Mouse (Mus musculus): ENCODE results near the gene Ccdc50. TPM values are rescaled to one million over a fixed set of nuclear protein-coding genes. Genes with fewer than 3 reads are reported as not detected.
A peak's percentile ranks its signal among the peaks of the same experiment; 100 is the strongest.

Ccdc50 gene
- polyA plus RNA-seq, 1 experiment from 2014 or later = 62.2 TPM

- Histone ChIP-seq H3K4me1 (replicated peaks; ENCODE audit: control insufficient read depth, insufficient read depth, low read length) (peaks cover 19% of the 10 kb centered on the region; the same call in 1 of the 2 replicates), H3K9me3 (ENCODE audit: control insufficient read depth, low read length) (no peaks in the 10 kb centered on the region), H3K27ac (ENCODE audit: low read depth) (peak overlapping the region; percentile 94), H3K9ac (ENCODE audit: low read length) (peak overlapping the region; percentile 99), H3K4me2 (ENCODE audit: low read length) (peak overlapping the region; percentile 71), H3K4me3 (ENCODE audit: low read depth, low read length) (peak overlapping the region; percentile 89), H3K27me3 (replicated peaks; ENCODE audit: control insufficient read depth, insufficient read depth, low read length) (no peaks in the 10 kb centered on the region), H3K36me3 (ENCODE audit: control insufficient read depth, insufficient read depth, low read length) (no peaks in the 10 kb centered on the region)
- peak; percentile 66 for DNase-seq (ENCODE audit: low spot score)
- WGBS = 26% methylated on average over 7 of the region's 7 CpGs
- peak; percentile 17; the same call in 1 of the 2 replicates for ATAC-seq (replicated peaks; ENCODE audit: low FRiP score, low TSS enrichment, low read depth)
Measured at GRCm38 (mm10) chr16:27389534-27390282, 1.0 kb downstream of the Ccdc50 start.

GRCm38 (mm10) chr16:27390306-27390705, 1.6 kb downstream of the Ccdc50 start:
- WGBS = 79% methylated on average over 4 of the region's 4 CpGs
- no peak for DNase-seq (ENCODE audit: low spot score)
- no peaks in the 10 kb centered on the region for H3K9me3 ChIP-seq (ENCODE audit: control insufficient read depth, low read length)

GRCm38 (mm10) chr16:27391845-27392244, 3.2 kb downstream of the Ccdc50 start:
- H3K4me1 ChIP-seq (replicated peaks; ENCODE audit: control insufficient read depth, insufficient read depth, low read length) = peaks cover 19% of the 10 kb centered on the region; the same call in 1 of the 2 replicates
- ATAC-seq (replicated peaks; ENCODE audit: low FRiP score, low TSS enrichment, low read depth) = no peak
- H3K9ac ChIP-seq (ENCODE audit: low read length) = no peak overlapping the region
- no peaks in the 10 kb centered on the region for H3K27me3 ChIP-seq (replicated peaks; ENCODE audit: control insufficient read depth, insufficient read depth, low read length)
- no peak overlapping the region for H3K4me3 ChIP-seq (ENCODE audit: low read depth, low read length)
- no peaks in the 10 kb centered on the region for H3K36me3 ChIP-seq (ENCODE audit: control insufficient read depth, insufficient read depth, low read length)
- no peak overlapping the region for H3K27ac ChIP-seq (ENCODE audit: low read depth)
- no peak for DNase-seq (ENCODE audit: low spot score)
- WGBS = 75% methylated on average over 2 of the region's 2 CpGs
- H3K4me2 ChIP-seq (ENCODE audit: low read length) = no peak overlapping the region
- no peaks in the 10 kb centered on the region for H3K9me3 ChIP-seq (ENCODE audit: control insufficient read depth, low read length)

More at GRCm38 (mm10) chr16:27390306-27390705, 1.6 kb downstream of the Ccdc50 start:
- no peaks in the 10 kb centered on the region for H3K36me3 ChIP-seq (ENCODE audit: control insufficient read depth, insufficient read depth, low read length)
- H3K9ac ChIP-seq (ENCODE audit: low read length) = no peak overlapping the region
- ATAC-seq (replicated peaks; ENCODE audit: low FRiP score, low TSS enrichment, low read depth) = no peak
- peaks cover 19% of the 10 kb centered on the region; the same call in 1 of the 2 replicates for H3K4me1 ChIP-seq (replicated peaks; ENCODE audit: control insufficient read depth, insufficient read depth, low read length)
- H3K4me3 ChIP-seq (ENCODE audit: low read depth, low read length) = peak overlapping the region; percentile 89
- no peak overlapping the region for H3K27ac ChIP-seq (ENCODE audit: low read depth)
- H3K27me3 ChIP-seq (replicated peaks; ENCODE audit: control insufficient read depth, insufficient read depth, low read length) = no peaks in the 10 kb centered on the region
- peak overlapping the region; percentile 71 for H3K4me2 ChIP-seq (ENCODE audit: low read length)

GRCm38 (mm10) chr16:27395251-27396037, 6.8 kb downstream of the Ccdc50 start:
- no peaks in the 10 kb centered on the region for H3K36me3 ChIP-seq (ENCODE audit: control insufficient read depth, insufficient read depth, low read length)
- H3K4me2 ChIP-seq (ENCODE audit: low read length) = no peak overlapping the region
- H3K4me3 ChIP-seq (ENCODE audit: low read depth, low read length) = no peak overlapping the region
- H3K9me3 ChIP-seq (ENCODE audit: control insufficient read depth, low read length) = no peaks in the 10 kb centered on the region
- 84% methylated on average over 4 of the region's 4 CpGs for WGBS
- H3K4me1 ChIP-seq (replicated peaks; ENCODE audit: control insufficient read depth, insufficient read depth, low read length) = peaks cover 7% of the 10 kb centered on the region; the same call in 1 of the 2 replicates
- no peak for DNase-seq (ENCODE audit: low spot score)
- no peaks in the 10 kb centered on the region for H3K27me3 ChIP-seq (replicated peaks; ENCODE audit: control insufficient read depth, insufficient read depth, low read length)
- no peak overlapping the region for H3K27ac ChIP-seq (ENCODE audit: low read depth)
- no peak overlapping the region for H3K9ac ChIP-seq (ENCODE audit: low read length)
- ATAC-seq (replicated peaks; ENCODE audit: low FRiP score, low TSS enrichment, low read depth) = no peak

GRCm38 (mm10) chr16:27396951-27397350, 8.3 kb downstream of the Ccdc50 start:
- Histone ChIP-seq H3K4me2 (ENCODE audit: low read length) (no peak overlapping the region), H3K9ac (ENCODE audit: low read length) (no peak overlapping the region), H3K4me1 (replicated peaks; ENCODE audit: control insufficient read depth, insufficient read depth, low read length) (peaks cover under 1% of the 10 kb centered on the region; the same call in 1 of the 2 replicates), H3K9me3 (ENCODE audit: control insufficient read depth, low read length) (no peaks in the 10 kb centered on the region), H3K27ac (ENCODE audit: low read depth) (no peak overlapping the region), H3K36me3 (ENCODE audit: control insufficient read depth, insufficient read depth, low read length) (no peaks in the 10 kb centered on the region), H3K4me3 (ENCODE audit: low read depth, low read length) (no peak overlapping the region), H3K27me3 (replicated peaks; ENCODE audit: control insufficient read depth, insufficient read depth, low read length) (no peaks in the 10 kb centered on the region)
- WGBS = 93% methylated on average over 1 of the region's 1 CpGs
- DNase-seq (ENCODE audit: low spot score) = no peak
- no peak for ATAC-seq (replicated peaks; ENCODE audit: low FRiP score, low TSS enrichment, low read depth)

GRCm38 (mm10) chr16:27399026-27399718, 10.5 kb downstream of the Ccdc50 start:
- ATAC-seq (replicated peaks; ENCODE audit: low FRiP score, low TSS enrichment, low read depth) = no peak
- H3K27me3 ChIP-seq (replicated peaks; ENCODE audit: control insufficient read depth, insufficient read depth, low read length) = no peaks in the 10 kb centered on the region
- DNase-seq (ENCODE audit: low spot score) = no peak
- H3K9me3 ChIP-seq (ENCODE audit: control insufficient read depth, low read length) = no peaks in the 10 kb centered on the region
- no peaks in the 10 kb centered on the region; the same call in 1 of the 2 replicates for H3K4me1 ChIP-seq (replicated peaks; ENCODE audit: control insufficient read depth, insufficient read depth, low read length)
- no peak overlapping the region for H3K27ac ChIP-seq (ENCODE audit: low read depth)
- H3K4me2 ChIP-seq (ENCODE audit: low read length) = no peak overlapping the region
- no peaks in the 10 kb centered on the region for H3K36me3 ChIP-seq (ENCODE audit: control insufficient read depth, insufficient read depth, low read length)
- H3K9ac ChIP-seq (ENCODE audit: low read length) = no peak overlapping the region
- 92% methylated on average over 3 of the region's 3 CpGs for WGBS
- no peak overlapping the region for H3K4me3 ChIP-seq (ENCODE audit: low read depth, low read length)

- no peaks in the 10 kb centered on the region for H3K9me3 ChIP-seq (ENCODE audit: control insufficient read depth, low read length)
- H3K4me3 ChIP-seq (ENCODE audit: low read depth, low read length) = no peak overlapping the region
- H3K4me2 ChIP-seq (ENCODE audit: low read length) = no peak overlapping the region
- no peaks in the 10 kb centered on the region for H3K36me3 ChIP-seq (ENCODE audit: control insufficient read depth, insufficient read depth, low read length)
- 86% methylated on average over 6 of the region's 6 CpGs for WGBS
- H3K4me1 ChIP-seq (replicated peaks; ENCODE audit: control insufficient read depth, insufficient read depth, low read length) = no peaks in the 10 kb centered on the region; the same call in 1 of the 2 replicates
- H3K27ac ChIP-seq (ENCODE audit: low read depth) = no peak overlapping the region
- no peak for DNase-seq (ENCODE audit: low spot score)
- H3K27me3 ChIP-seq (replicated peaks; ENCODE audit: control insufficient read depth, insufficient read depth, low read length) = no peaks in the 10 kb centered on the region
- no peak for ATAC-seq (replicated peaks; ENCODE audit: low FRiP score, low TSS enrichment, low read depth)
- no peak overlapping the region for H3K9ac ChIP-seq (ENCODE audit: low read length)
Measured at GRCm38 (mm10) chr16:27399719-27400253, 11.1 kb downstream of the Ccdc50 start.

GRCm38 (mm10) chr16:27401579-27401978, 12.9 kb downstream of the Ccdc50 start:
- Histone ChIP-seq H3K4me2 (ENCODE audit: low read length) (no peak overlapping the region), H3K4me1 (replicated peaks; ENCODE audit: control insufficient read depth, insufficient read depth, low read length) (no peaks in the 10 kb centered on the region; the same call in 1 of the 2 replicates), H3K9me3 (ENCODE audit: control insufficient read depth, low read length) (no peaks in the 10 kb centered on the region), H3K27ac (ENCODE audit: low read depth) (no peak overlapping the region), H3K9ac (ENCODE audit: low read length) (no peak overlapping the region), H3K27me3 (replicated peaks; ENCODE audit: control insufficient read depth, insufficient read depth, low read length) (no peaks in the 10 kb centered on the region), H3K4me3 (ENCODE audit: low read depth, low read length) (no peak overlapping the region), H3K36me3 (ENCODE audit: control insufficient read depth, insufficient read depth, low read length) (peaks cover 11% of the 10 kb centered on the region)
- no peak for DNase-seq (ENCODE audit: low spot score)
- WGBS = 87% methylated on average over 2 of the region's 2 CpGs
- ATAC-seq (replicated peaks; ENCODE audit: low FRiP score, low TSS enrichment, low read depth) = no peak
